In the genomic region with DNA sequence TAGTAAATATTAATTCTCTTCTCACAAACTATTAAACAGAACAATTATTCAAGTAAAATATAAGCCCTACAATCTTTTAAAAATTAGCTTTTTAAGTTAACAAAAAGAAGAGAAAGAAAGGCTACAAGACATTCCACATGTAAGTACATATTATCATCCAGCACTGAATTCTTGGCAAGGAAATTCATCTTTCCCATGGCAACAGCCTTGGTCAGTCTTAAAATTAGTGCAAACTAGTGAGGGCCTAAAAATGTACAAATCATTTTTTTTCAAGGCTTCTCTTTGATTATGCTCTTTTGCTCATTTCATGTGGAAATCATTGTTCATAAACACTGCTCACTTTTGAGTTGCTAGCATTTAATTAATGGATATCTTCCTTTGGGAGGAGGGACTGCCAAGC, we compare ENCODE assay signal across 14 mouse cellular contexts.
"Had no signal": no experiment of that assay in that cellular context is flagged by ENCODE, and none has a peak within 500 bp of the region (broad histone marks: within the 10 kb centered on the region; RNA-seq: fewer than 3 reads in every experiment).

No protein-coding gene starts in this region.

- H3K27me3 ChIP-seq: limb, embryonic 12.5 days; liver, embryonic 13.5 days; neural tube, embryonic 15.5 days had no signal

- ATAC-seq: liver, postnatal 0 days had no signal

- DNase-seq: kidney, postnatal 10 days; kidney, postnatal 4 days; liver; liver, embryonic 13.5 days; liver, postnatal 0 days; retina, postnatal 1 day; right cerebral cortex, postnatal 4 days; spleen, adult 18-20 months; thymus, postnatal 36 days had no signal

- H3K9ac ChIP-seq: limb, embryonic 12.5 days; liver, embryonic 13.5 days; liver, postnatal 0 days; neural tube, embryonic 15.5 days had no signal

- H3K4me3 ChIP-seq: layer of hippocampus, adult 2 months; limb, embryonic 12.5 days; liver, embryonic 13.5 days; midbrain, embryonic 10.5 days; myocyte; neural tube, embryonic 15.5 days had no signal

- H3K27ac ChIP-seq: layer of hippocampus, adult 2 months; limb, embryonic 12.5 days; liver, embryonic 13.5 days; midbrain, embryonic 10.5 days; neural tube, embryonic 15.5 days had no signal

- H3K4me1 ChIP-seq: liver, embryonic 13.5 days; neural tube, embryonic 15.5 days had no signal

- H3K9me3 ChIP-seq: limb, embryonic 12.5 days; liver, embryonic 13.5 days; midbrain, embryonic 10.5 days; neural tube, embryonic 15.5 days had no signal

- H3K36me3 ChIP-seq: liver, embryonic 13.5 days; neural tube, embryonic 15.5 days had no signal

- H3K4me2 ChIP-seq: limb, embryonic 12.5 days; liver, embryonic 13.5 days; neural tube, embryonic 15.5 days had no signal
